Mouse (Mus musculus): ENCODE measurements at regions not wholly inside any gene's neighbourhood (a gene's known extent, or its start where the extent isn't known, plus 50 kb on each side); places are given as distances from the start of the nearest gene placed in this dataset.

GRCm38 (mm10) chr8:11979056-11979455, 138.8 kb downstream of the Tex29 start:
- no peak for DNase-seq (ENCODE audit: low spot score in 2 of 2)

DNA sequence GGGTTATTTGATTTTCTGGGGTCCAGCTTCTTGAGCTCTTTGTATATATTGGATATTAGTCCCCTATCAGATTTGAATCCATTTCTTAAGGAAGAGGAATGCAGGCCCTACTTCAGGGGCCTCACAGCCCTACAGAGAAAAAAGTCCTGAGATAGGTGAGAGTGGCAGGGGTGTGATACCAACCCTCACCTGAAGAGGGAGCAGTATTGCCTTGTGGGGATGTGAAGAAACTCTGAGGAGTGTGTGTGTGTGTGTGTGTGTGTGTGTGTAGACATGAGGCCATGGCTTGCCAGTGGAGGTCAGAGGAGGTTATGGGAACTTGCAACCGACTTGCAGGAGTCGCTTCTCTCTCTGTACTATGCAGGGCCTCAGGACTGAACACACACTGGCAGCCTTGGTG, 141.2 kb downstream of the Tex29 start:
- DNase-seq (ENCODE audit: low spot score in 2 of 2): no peak

DNA sequence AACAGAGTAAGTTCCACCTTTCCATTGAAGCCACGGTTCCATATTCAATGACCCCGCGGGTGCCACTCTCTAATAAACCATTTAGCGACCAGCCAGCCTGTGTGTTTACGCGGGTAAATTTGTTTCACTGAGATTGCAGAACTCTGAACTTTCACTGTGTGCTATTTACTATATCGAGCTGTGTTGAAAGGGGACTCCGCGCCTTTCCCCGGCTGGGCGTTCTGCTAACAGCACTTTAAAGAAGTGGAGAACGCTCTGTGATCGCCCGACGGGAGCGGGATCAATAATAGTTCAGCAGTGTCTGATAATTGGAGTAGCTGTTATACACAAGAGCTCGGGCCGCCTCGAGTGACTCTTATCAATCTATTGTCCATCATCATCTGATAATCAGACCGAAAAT, 149.8 kb downstream of the Tex29 start:
- no peak for DNase-seq (ENCODE audit: low spot score in 2 of 2)

GRCm38 (mm10) chr8:11999736-12000458, 159.6 kb downstream of the Tex29 start:
- peak; percentile 53 to 76 for DNase-seq (ENCODE audit: low spot score in 2 of 2)

DNA sequence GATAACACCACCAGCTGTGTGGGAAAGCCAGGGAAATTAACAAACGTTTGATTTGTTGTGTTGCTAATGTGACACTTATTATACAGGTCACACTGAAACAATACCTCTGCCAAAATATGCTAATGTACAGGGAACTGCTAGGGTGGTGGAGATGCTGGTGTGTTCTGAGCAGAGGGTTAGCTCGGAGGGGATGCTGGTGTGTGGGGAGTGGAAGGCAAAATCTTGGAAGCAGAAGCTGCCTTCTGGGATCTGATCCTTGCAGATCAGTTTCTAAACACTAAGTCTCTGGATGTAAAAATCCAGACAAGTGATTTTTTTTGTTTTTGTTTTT, 160.2 kb downstream of the Tex29 start:
- no peak for DNase-seq (ENCODE audit: low spot score in 2 of 2)

DNA sequence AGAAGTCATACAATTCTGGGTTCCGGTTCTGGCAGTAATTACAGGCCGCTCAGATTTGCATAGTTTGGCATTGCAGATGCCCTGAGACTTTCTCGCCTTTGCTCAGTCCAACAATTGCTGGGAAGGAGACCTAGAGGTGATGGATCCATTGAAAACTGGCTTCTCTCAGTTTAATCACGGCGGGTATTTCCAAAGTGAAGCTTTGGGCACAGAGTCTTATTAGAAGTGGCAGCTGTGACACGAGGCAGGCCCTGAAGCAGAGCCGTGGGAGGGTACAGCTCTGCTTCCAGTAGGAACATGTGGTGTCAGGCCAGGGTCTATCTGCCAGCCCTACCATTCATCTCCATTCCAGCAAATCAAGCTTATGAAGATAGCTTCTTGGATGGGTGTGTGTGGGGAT, 164.0 kb downstream of the Tex29 start:
- no peak for DNase-seq (ENCODE audit: low spot score in 2 of 2)

DNA sequence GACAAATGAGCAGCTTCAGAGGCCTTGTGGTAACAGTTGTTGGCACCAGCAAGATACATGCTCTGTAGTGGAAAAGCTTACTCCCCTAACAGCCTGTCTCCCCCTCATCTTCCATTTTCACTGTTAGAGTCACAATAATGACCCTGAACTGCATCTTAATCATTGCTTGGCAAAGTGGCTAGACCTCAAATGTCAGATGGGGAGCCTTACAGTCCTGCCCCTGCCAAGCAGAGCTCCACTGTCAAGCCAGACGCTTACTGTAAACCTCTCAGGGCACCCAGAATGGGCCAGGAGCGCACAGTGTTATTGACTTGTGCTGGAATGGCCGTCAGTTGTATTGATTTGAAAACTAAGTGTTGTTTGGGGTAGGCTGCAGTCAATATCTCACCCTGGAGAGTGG, 172.5 kb downstream of the Tex29 start:
- DNase-seq (ENCODE audit: low spot score in 2 of 2): no peak

GRCm38 (mm10) chr8:12017750-12018149, 177.5 kb downstream of the Tex29 start:
- DNase-seq (ENCODE audit: low spot score in 2 of 2): no peak

DNA sequence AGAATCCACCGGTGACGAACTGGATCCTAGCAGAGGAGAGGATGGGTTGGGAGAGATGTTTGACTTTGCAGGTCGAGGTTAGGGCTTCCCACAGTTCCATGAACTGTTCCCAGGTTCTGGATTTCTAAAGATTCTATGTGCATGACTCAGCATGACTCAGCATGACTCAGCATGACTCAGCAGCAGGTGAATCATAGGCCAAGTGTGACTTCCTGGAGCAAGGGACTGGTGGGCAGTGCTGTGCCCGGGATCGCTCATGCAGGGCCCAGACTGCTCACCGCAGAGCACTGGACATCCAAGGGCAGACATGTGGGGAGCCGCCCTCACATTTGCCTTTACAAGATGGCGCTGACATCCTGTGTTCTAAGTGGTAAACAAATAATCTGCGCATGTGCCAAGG, 179.0 kb downstream of the Tex29 start:
- no peak for DNase-seq (ENCODE audit: low spot score in 2 of 2)

DNA sequence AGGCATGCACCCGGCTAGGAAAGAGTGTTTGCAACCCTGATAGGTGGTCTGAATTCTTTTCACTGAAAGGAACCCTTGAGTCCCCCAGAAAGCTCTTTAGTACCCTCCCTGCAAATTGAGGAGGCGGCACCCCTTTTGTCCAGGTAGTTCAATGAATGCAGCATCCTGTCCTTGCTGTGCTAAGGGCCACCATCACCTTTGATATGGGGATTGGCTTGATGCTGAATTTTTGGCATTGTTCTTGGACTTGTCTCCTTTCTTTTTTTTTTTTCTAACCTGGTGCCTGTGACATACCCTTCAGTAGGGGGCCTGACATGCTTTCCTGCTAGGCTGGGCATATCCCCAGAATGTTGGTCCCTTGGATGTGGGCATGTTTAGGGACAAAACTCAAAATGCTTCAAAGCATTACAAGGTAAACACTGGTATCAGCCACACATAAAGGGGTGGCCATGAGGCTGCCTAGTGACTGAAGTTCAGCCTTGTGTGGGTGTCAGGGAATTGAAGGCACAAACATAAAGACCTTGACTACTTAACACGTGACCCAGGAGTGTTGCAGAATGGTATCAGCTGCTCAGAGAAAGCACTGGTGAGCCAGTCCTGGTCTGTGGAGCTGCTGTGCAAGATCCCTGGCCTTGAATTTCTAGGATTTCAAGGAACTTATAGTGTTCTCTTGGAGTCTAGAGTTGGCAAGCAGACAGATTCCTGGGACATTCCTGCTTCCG, 183.6 kb downstream of the Tex29 start:
- no peak for DNase-seq (ENCODE audit: low spot score in 2 of 2)

DNA sequence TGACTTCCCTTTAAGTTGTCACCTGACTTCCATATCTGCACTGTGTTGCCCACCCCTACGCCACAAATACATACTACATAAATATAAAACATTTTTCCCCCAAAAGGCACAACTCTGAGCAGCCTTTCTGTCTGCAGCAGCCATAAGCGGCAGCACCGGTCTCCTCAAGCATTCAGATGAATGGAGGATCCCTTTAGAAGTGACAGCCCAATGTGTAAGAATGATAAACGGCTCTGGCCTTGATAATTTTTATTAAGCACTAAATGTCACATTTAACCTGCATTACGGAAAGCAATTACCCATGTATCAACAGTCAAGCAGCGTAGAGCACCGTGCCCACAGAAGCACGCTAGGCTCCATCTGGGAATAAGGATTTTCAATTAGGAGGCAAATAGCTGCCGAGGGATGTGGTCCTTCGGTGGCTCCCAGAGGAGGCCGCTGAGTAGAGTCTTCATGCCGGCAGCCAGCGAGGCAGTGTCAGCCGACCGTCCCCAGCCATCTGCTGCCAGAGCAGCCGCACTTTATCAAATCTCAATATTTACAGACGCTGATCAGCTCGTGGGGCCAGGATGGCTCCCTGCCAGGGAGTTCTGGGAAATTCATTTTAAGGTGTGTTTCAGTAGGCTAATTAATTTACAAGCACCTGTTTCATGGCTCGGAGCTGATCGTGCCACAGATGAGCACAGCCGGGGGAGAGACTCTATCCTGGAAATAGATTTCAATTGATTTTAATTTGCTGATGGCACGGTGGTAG, 190.3 kb downstream of the Tex29 start:
- no peak for DNase-seq (ENCODE audit: low spot score in 2 of 2)

- DNase-seq (ENCODE audit: low spot score in 2 of 2): peak in 1 of 2 experiments; percentile 13
Observed at GRCm38 (mm10) chr8:12031796-12032195, 191.5 kb downstream of the Tex29 start.

DNA sequence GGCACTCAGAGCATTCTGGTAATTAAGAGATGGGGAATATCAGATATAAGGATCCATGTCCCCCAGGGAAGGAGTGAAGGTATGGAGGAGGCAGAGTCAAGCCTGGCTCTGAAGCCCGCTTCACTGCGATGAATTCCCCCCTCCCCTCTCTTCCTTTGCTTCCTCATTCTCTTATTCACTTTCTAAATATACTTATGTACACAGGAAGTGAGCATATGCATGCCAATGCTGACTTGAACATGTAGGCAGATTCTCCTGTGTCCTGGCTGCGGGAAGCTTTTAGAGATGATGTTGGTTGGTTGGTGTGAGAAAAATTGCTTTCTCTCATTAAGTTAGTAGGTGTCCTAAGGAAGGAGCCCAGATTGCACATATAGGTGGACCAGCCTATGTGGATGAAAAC, 192.1 kb downstream of the Tex29 start:
- no peak for DNase-seq (ENCODE audit: low spot score in 2 of 2)

- DNase-seq (ENCODE audit: low spot score in 2 of 2): no peak
Observed at GRCm38 (mm10) chr8:12036349-12036748, 196.1 kb downstream of the Tex29 start.

GRCm38 (mm10) chr8:12040924-12041323, 200.7 kb downstream of the Tex29 start:
- DNase-seq (ENCODE audit: low spot score in 2 of 2): no peak

GRCm38 (mm10) chr8:12041662-12042061, 201.4 kb downstream of the Tex29 start:
- no peak for DNase-seq (ENCODE audit: low spot score in 2 of 2)

GRCm38 (mm10) chr8:12050841-12051240, 210.6 kb downstream of the Tex29 start:
- DNase-seq (ENCODE audit: low spot score in 2 of 2): no peak

DNA sequence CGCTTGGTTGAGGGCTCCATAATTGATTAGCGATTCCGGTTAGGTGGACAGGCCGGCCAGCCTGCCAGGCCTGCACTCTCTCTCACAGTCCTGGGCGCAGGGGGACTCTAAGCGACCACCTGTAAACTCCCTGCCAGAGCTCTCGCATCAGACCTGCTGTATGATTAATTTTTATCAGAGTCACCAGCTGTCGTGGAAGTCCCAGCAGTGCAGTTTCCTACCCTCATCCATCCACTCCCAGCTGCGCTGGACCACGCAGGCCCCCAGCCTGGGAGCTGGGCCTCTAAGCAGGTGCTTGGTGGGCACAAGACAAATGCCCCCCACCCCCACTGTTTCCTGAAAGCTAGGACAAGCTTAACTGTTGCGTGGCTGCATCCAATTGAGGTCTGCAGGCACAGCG, 211.1 kb downstream of the Tex29 start:
- no peak for DNase-seq (ENCODE audit: low spot score in 2 of 2)

GRCm38 (mm10) chr8:12055931-12056330, 215.7 kb downstream of the Tex29 start:
- DNase-seq (ENCODE audit: low spot score in 2 of 2): no peak

- no peak for DNase-seq (ENCODE audit: low spot score in 2 of 2)
Observed at GRCm38 (mm10) chr8:12061237-12061636, 217.4 kb upstream of the A230072I06Rik start.

GRCm38 (mm10) chr8:12062710-12063109, 215.9 kb upstream of the A230072I06Rik start:
- no peak for DNase-seq (ENCODE audit: low spot score in 2 of 2)

GRCm38 (mm10) chr8:12064664-12065063, 214.0 kb upstream of the A230072I06Rik start:
- no peak for DNase-seq (ENCODE audit: low spot score in 2 of 2)

- no peak for DNase-seq (ENCODE audit: low spot score in 2 of 2)
Observed at GRCm38 (mm10) chr8:12066454-12066853, 212.2 kb upstream of the A230072I06Rik start.
